Mouse (Mus musculus): Measurements from ENCODE around the gene Fundc1.
"Not testable (repeated sequence)": the region's sequence is repeated elsewhere in the genome, so short reads cannot be mapped to it uniquely, and the experiment has no call there.

Fundc1 gene

GRCm38 (mm10) chrX:17571621-17572459 lies at the start of gene Fundc1:
TSS of gene Fundc1 (minus strand) at chrX:17572325.
- peak; percentile 97 for DNase-seq

GRCm38 (mm10) chrX:17611253-17611652 lies 39.1 kb upstream of the Fundc1 start:
- no peak for DNase-seq

- DNase-seq: no peak
Observed at GRCm38 (mm10) chrX:17608763-17609162, 36.6 kb upstream of the Fundc1 start.

- no peak for DNase-seq
Observed at GRCm38 (mm10) chrX:17607668-17608067, 35.5 kb upstream of the Fundc1 start.

GRCm38 (mm10) chrX:17593331-17593730 lies 21.2 kb upstream of the Fundc1 start:
- DNase-seq: no peak

GRCm38 (mm10) chrX:17590745-17591144 lies 18.6 kb upstream of the Fundc1 start:
- DNase-seq: peak; percentile 57

- no peak for DNase-seq
Observed at GRCm38 (mm10) chrX:17571271-17571620, 879 bp downstream of the Fundc1 start.

GRCm38 (mm10) chrX:17568670-17569069 lies 3.5 kb downstream of the Fundc1 start:
- DNase-seq: no peak

- no peak for DNase-seq
Observed at GRCm38 (mm10) chrX:17565743-17566142, 6.4 kb downstream of the Fundc1 start.

GRCm38 (mm10) chrX:17564732-17565131 lies 7.4 kb downstream of the Fundc1 start:
- DNase-seq: no peak

- no peak for DNase-seq
Observed at GRCm38 (mm10) chrX:17558746-17559145, 13.4 kb downstream of the Fundc1 start.

GRCm38 (mm10) chrX:17554488-17554887 lies 17.6 kb downstream of the Fundc1 start:
- no peak for DNase-seq

GRCm38 (mm10) chrX:17551586-17551985 lies 20.5 kb downstream of the Fundc1 start:
- DNase-seq: not testable (repeated sequence)

GRCm38 (mm10) chrX:17547143-17547806 lies 24.9 kb downstream of the Fundc1 start:
- DNase-seq: no peak

- peak; percentile 34 for DNase-seq
Observed at GRCm38 (mm10) chrX:17544860-17545492, 27.1 kb downstream of the Fundc1 start.

GRCm38 (mm10) chrX:17537701-17538100 lies 34.4 kb downstream of the Fundc1 start:
- DNase-seq: no peak

GRCm38 (mm10) chrX:17527008-17527407 lies 45.1 kb downstream of the Fundc1 start:
- DNase-seq: peak; percentile 40

GRCm38 (mm10) chrX:17521221-17521716 lies 50.9 kb downstream of the Fundc1 start:
- no peak for DNase-seq

- DNase-seq: peak; percentile 11
Observed at GRCm38 (mm10) chrX:17520086-17520485, 52.0 kb downstream of the Fundc1 start.

GRCm38 (mm10) chrX:17514012-17514411 lies 58.1 kb downstream of the Fundc1 start:
- DNase-seq: no peak

- no peak for DNase-seq
Observed at GRCm38 (mm10) chrX:17512021-17512602, 60.0 kb downstream of the Fundc1 start.

All from kidney, adult 9 months (tissue).